In genomic region chr1:183369427-183370014, GRCm38 (mm10) we compare ENCODE assay signal across 8 mouse cellular contexts. TPM values are rescaled to one million over a fixed set of nuclear protein-coding genes. Genes with fewer than 3 reads are reported as not detected.
DNase-seq lines count a peak whose midpoint lies in the region; ATAC-seq lines count a peak whose summit lies in the region.

Gene Mia3 (minus strand): TSS chr1:183369553.

- intact Hi-C loops in left cerebral cortex, postnatal 14 days (cut with DNase I): no loop called here

- H3K4me2 ChIP-seq in intestine, embryonic 14.5 days (ENCODE audit: low read length): peak within 1 kb of the TSS; percentile 82

- peak within 1 kb of the TSS; percentile 76 for H3K9ac ChIP-seq in intestine, embryonic 14.5 days (ENCODE audit: low read length)

- H3K27ac ChIP-seq in intestine, embryonic 14.5 days (ENCODE audit: low read depth): peak within 1 kb of the TSS; percentile 40

- DNase-seq in adrenal gland, adult (ENCODE audit: inconsistent age in 2 of 2, low spot score in 1 of 2): peak; percentile 97 to 98
- peak; percentile 94 for DNase-seq in embryo, embryonic 10.5 days (ENCODE audit: low spot score)
- DNase-seq in gastrocnemius, postnatal 25 days: peak; percentile 96
- peak; percentile 92 for DNase-seq in intestine, embryonic 14.5 days (ENCODE audit: low spot score)
- DNase-seq in left cerebral cortex, postnatal 14 days (ENCODE audit: low spot score in 2 of 2): peak; percentile 98
- DNase-seq in mesoderm, embryonic 11.5 days (ENCODE audit: low read depth, low spot score): peak; percentile 95
- peak; percentile 98 for DNase-seq in right cerebral cortex, postnatal 36 days (ENCODE audit: low spot score in 2 of 2)
- DNase-seq in yolk sac, embryonic 10.5 days (ENCODE audit: low spot score): peak; percentile 93

- peak within 1 kb of the TSS; percentile 66 for H3K4me3 ChIP-seq in intestine, embryonic 14.5 days (ENCODE audit: low read depth, low read length)

- no peaks in the 10 kb centered on the region for H3K9me3 ChIP-seq in intestine, embryonic 14.5 days (ENCODE audit: control insufficient read depth, low read length)

- H3K4me1 ChIP-seq in intestine, embryonic 14.5 days (replicated peaks; ENCODE audit: control insufficient read depth, insufficient read depth, low read length): peaks cover 17% of the 10 kb centered on the region

- no peaks in the 10 kb centered on the region for H3K27me3 ChIP-seq in intestine, embryonic 14.5 days (replicated peaks; ENCODE audit: control insufficient read depth, insufficient read depth, low read length)

- WGBS in intestine, embryonic 14.5 days: under 1% methylated on average over 51 of the region's 51 CpGs

- ATAC-seq in intestine, embryonic 14.5 days (replicated peaks; ENCODE audit: low FRiP score, low TSS enrichment, low read depth): peak; percentile 97

- peaks cover 11% of the 10 kb centered on the region for H3K36me3 ChIP-seq in intestine, embryonic 14.5 days (ENCODE audit: control insufficient read depth, insufficient read depth, low read length)

RNA-seq across cellular contexts. Expression of gene Mia3, which starts in this region (rescaled TPM):
- total RNA-seq in gastrocnemius, postnatal 25 days (2021): 100 to 1,000 TPM; 132 to 141 TPM
- 94.5 and 102 TPM in 2 replicates for polyA plus RNA-seq in intestine, embryonic 14.5 days (2014; fragmentation: Nextera tagmentation; extraction: Ambion mirVana)
- total RNA-seq in left cerebral cortex, postnatal 14 days (2021): 100 to 1,000 TPM; 258 to 271 TPM

Comparison
In these comparisons a context has a peak if more than half of its experiments do, and no peak if none do; other contexts are left out.
1. Peak in every context shown above with its lines: DNase-seq, ATAC-seq, H3K4me3 ChIP-seq and H3K27ac ChIP-seq.